Mouse (Mus musculus) testis, adult 2 months (tissue): ENCODE measurements around the gene Wdr18.

Experiments
- CTCF ChIP-seq: fragments of 200-500 bp; IDR thresholded peaks from 2 replicates; pipeline ENCODE4 v1.5.1; 2012; ENCODE audit warnings: low read depth, mild to moderate bottlenecking, inconsistent platforms, low read length, moderate library complexity; ENCODE audit not compliant: control insufficient read depth, insufficient read depth, insufficient replicate concordance
- POLR2A ChIP-seq: fragments of 200-500 bp; IDR thresholded peaks from 2 replicates; pipeline ENCODE4 v1.6.1; 2012; ENCODE audit warnings: low read depth, mild to moderate bottlenecking, inconsistent platforms, low read length, moderate library complexity; ENCODE audit not compliant: control insufficient read depth

- no peak for TF ChIP-seq POLR2A
- no peak for TF ChIP-seq CTCF
These were observed 25.6 kb downstream of the Wdr18 start for GRCm38 (mm10) chr10:79985334-79986231.
